Mouse (Mus musculus) cerebellum, postnatal 25 days (tissue): ENCODE data around the gene Atad1.
"Not testable (repeated sequence)": the region's sequence is repeated elsewhere in the genome, so short reads cannot be mapped to it uniquely, and the experiment has no call there.

Experiments
- DNase-seq, 2 experiments: peaks; one replicate each; pipeline ENCODE4 v3.0.0; 2021; ENCODE audit warnings: mixed read lengths in 2 of 2

The Atad1 gene

DNA sequence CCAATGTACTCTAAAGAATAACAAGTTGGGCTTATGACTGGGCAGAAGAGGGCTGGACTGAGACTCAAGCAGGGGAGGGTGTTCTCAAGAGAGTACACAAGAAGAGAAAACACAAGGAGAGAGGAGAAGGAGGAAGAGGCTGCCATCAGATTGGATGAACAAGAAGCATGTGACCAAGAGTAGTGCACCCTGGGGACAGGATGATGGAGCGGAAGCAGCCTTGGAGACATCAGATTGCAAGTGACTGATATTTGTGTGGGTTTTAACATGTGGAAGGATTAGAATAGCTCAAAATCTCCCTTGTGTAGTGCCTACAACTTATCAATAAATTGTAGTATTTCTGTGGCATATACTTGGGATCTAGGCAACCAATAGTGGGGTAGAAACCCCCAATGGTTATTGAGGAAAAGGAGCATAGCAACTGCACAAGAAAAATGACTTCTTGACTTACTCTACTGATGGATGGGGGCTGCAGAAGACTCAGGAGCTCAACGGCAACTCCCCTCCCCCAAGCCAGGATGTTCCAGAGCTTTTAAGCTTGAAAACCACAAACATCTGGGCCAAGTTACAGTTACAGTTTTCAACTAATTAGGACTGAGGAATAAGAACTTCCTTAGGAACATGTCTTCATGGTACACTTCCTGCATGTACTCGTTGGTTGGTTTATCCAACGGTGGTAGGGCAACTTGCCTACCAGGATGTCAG, 1.2 kb upstream of the Atad1 start:
- no peak for DNase-seq

DNA sequence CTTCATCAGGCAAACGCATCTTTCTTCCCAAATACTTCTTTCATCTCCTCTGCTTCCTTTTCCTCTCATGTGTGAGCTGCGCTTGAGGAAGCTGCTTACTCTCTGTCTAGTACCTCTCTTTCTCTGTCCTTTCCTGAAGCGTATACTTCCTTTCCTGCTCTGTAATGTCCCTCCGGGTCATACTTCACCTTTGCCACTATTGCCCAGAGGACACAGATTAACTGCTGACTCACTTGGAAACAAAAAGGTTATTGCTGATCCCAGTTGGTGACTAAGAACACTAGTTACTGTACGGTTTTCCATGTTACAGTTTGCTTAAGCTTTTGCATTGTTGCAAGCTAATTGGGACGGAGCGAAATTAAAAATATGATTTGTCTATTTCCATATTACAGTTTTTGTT, 1.7 kb downstream of the Atad1 start:
- DNase-seq, result no peak

DNA sequence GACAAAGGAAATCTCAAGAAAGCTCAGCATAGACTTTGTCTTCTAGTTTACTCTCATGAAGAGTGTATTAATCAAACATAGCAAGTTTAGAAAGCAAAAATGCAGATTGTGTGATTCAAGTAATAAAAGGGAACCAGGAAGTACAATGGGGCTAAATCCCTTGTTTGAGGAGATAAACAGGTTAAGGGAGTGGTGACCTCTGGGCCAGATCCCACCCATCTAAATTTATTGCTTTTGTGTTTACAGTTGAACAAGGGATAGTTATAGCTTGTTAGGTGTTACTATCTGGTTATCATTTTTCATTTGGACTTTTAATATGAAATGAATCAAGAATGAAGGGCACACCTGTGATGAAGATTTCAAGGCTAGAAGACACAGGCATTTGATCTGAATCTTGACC, 6.7 kb downstream of the Atad1 start:
- no peak for DNase-seq

DNA sequence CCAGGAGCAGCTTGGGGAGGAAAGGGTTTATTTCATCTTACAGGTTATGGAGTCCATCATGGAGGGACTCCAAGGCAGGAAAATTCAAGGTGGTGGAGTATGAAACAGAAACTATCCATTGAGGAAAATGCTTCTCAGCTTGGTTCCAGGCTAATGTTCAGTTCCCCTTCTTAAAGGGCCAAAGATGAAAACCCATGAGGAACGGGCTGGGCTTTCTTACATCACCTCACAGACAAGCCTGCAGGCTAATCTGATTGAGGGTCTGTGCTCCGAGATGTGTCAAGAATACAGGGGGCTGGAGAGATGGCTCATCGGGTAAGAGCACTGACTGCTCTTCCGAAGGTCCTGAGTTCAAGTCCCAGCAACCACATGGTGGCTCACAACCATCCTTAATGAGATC, 9.8 kb downstream of the Atad1 start:
- DNase-seq, result no peak

DNA sequence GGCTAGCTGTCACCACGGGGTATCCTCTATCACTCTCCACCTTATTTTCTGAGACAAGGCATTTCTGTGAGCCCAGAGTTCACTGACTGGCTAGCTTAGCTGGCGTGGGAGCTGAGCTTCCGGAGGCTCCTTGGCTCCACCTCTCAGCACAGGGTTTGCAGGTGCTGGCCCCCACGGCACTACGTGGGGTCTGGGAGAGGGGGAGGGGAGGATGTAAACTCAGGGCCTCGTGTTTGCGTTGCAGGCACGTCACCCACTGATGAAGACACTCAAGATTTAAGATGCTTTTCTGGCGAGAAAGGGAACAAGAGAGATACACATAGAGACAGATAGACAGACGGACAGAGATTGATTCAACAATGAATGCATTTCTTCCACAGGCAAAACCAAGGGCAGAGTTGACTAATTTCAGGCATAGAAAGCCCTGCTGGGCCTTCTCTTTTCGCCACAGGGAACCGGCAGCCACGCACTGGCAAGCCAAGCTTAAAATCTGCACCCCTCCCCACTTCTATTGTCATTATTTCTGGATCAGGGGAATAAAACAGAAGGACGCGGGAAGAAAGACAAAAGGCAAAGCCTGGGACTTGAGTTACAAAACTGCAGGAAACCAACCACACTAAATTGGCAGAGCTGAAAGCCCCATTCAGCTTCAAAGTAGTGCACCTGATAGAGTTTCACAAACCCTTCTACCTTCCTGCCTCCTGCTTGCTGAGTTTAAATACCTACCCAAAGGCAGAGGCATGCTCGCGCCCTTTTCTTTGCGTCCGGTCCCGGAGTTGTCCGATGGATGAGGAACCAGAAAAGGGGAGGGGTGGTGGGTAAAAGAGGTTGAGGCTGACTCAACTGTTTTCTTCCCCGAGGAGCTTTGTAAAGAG, 12.9 kb downstream of the Atad1 start:
- peak in 1 of 2 experiments; percentile 18 for DNase-seq

DNA sequence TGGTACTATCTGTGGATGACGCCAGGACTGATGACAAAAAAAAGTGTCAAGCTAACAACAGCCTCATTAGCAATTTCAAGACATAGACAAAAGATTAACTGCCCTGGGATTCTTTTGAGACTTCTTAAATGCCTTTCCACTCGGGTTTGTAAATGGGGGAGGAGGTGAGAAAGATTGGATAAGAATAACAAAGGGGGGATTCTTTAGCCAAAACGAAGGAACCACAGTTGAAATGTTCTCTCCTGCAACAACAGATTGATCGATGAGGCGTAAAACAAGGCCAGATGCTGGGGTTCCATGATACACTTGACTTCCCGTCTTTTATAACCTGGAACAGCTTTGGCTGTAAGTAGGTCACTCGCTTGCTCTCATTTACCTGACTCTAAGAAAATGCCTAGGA, 15.8 kb downstream of the Atad1 start:
- no peak for DNase-seq

DNA sequence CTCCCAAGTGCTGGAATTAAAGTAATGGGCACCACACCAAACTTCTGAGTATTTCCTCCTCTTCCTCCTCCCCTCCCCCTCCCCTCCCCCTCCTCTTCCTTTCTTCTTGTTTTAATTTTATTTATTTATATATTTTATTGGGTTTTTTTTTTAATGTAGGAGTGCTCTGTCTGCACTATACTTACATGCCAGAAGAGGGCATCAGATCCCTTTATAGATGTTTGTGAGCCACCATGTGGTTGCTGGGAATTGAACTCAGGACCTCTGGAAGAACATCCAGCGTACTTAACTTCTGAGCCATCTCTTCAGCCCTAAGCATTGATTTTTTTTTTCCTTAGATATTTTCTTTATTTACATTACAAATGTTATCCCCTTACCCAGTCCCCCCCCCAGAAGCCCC, 19.3 kb downstream of the Atad1 start:
- DNase-seq, result no peak

DNA sequence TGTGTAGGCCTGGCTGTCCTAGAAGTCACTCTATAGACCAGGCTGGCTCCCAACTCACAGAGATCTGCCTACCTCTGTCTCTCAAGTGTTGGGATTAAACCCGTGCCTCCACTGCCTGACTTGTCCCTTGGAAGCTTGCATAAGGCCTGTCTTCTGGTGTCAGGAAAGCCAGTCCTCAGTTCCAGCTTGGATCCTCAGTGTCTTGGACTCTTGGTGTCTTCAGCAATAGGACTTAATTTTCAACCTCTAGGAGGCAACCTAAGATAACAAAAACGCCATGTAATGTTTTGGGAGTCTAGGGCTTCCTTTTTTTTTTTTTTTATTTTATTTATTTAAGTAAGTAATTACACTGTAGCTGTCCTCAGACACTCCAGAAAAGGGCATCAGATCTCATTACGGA, 22.0 kb downstream of the Atad1 start:
- no peak for DNase-seq

DNA sequence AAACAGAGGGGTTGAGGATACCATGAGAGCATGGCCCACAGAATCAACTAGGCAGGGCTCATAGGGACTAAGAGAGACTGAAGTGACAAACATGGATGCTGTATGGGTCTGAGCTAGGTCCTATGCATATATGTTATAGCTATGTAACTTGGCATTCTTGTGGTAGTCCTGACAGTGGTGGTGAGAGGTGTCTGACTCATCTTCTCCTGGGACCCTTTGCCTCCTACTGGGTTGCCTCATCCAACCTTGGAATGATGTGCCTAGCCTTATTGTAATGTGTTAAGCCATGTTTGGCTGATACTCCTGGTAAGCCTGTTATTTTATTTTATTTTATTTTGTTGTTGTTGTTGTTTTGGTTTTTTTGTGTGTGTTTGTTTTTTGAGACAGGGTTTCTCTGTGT, 23.9 kb downstream of the Atad1 start:
- no peak for DNase-seq

DNA sequence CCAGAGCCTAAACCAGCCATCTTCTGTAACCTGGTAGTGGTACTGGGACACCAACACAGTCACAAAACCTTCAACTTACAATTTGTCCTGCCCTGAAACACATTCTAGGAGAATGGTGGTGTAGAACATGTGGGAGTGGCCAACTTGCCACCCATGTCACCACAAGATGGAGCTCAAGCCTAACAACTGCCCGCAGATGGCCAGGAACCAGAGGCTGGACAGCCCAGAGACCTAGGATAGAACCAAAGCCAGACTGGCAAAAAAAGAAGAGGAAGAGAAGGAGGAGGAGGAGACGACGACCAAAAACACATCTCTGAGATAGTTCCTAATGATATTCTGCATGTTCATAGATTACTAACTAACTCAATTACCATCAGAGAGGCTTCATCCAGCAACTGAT, 24.4 kb downstream of the Atad1 start:
- DNase-seq, result peak; percentile 82 to 89

DNA sequence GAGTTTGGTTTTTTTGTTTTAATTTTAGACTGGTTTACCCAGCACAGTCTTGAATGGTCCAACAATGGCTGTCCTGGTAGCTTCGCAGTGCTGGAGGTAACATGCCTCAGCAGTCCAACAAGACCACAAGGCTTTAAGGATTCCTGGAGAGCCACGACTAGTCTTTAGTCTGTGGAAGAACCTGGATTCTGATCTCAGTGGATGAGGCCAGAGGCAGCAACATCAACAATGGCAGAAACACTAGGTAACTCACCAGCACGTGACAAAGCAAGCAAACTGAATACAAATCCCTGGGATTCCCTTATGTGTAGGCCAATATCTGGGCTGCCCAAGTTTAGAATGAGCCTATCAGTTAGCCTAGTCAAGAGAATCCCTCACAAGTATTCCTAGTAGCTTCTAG, 26.1 kb downstream of the Atad1 start:
- DNase-seq, result no peak

DNA sequence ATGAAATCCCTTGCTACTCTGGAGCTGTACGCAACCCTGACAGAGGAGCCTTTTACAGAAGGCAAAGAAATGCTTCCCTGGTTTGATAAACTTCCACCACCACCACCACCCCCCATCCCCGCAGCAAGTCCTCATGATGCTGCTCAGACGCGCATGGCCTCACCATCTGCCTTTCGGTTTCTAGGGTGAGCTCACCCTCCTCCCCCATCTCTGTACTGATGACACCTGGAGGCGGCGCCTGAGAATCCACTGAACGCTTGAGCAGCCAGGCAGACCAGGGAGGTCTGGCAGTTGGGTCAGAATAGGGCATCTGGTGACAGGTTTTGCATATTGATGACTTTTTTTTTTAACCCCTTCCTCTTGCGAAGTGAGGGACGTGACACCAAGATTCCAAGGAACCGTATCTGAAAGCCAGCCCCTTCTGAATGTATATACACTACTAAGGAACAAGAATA, 27.0 kb downstream of the Atad1 start:
- DNase-seq, result peak; percentile 86 to 91

DNA sequence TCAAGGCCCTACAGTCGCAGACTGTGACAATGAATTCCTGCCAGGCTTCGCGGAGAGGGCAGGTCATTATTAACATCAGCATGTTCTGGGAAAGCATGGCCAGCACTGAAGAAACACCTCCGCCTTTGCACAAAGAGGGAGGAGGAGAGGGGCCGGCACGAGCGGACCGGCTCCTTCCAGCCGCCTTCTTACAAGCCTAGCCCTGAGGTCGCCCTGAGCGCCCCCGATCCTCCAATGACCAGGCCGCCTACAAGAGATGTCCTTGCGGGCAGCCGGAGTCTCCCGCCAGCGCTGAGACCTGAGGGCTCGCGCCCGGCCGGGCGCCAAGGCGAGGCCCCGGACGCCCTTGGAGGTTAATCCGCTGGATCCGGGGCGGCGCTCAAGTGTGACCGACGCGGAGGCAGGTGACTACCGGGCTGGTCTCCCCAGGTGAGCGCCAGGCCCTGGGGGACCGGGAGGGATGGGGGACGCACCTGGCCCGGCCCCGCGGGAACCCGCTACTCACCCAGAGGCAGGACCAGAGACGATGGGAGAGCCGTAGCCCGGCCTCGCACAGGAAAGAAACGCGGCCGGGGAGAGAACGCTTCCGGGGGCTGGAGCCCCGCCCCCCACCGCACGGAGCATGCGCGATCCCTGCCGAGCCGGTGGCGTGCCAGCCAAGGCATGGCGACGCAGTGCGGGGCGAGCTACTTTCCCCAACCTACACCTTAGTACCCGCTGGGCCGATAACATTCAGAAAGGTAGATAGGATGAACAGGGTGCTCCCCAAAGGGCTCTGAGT, 27.6 kb downstream of the Atad1 start:
- peak; percentile 96 to 97 for DNase-seq

DNA sequence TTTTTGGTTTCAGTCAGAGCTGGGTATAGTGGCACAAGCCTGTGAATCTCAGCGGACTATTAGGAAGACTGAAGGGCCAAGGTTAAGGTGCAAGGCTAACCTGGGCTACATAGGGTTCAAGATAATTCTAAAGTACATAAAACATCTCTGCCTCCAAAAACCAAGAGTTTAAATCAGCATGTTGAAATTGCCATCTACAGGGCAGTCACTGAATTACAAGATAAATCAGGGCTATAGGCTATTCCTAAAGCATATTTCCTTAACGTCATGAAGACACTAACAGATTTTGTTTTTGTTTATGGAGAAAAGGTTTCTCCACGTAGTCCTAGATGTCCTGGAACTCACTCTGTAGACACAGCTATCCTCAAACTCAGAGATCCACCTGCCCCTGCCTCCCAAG, 29.3 kb downstream of the Atad1 start:
- DNase-seq, result no peak

DNA sequence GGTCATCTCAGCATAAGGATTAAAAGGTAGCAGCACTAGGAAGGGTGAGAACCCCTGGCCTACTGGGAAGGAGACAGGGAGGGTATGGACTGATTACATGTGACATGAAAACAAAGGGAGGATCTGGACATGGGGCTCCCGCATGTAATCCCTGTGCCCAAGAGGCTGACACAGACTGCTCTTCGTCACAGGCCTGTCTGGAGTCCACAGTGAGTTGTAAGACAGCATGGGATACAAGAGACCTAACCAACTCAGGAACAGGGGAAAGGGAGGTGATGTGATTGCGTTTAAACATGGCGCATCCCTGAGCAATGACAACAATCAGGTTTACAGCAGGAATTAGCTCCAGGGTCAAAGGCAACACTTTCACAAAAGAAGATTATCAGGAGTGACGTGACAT, 30.6 kb downstream of the Atad1 start:
- no peak for DNase-seq

DNA sequence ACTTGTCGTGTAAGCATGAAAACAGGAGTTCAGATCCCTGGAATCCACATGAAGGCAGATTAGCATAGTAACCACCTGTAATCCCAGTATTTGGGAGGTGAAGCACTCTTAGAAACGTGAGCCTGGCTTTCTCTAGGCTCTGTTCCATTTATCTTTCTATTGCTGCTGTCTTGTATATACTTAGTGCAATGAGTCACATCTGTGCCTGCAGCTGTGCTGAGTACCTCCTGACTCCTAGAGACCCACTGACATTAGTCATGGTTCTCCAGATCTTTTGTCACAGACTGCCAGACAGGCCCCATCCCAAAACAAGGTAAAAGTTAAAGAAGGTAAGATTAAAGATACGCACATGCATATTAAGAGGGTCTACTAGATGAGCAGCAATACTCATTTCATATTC, 37.4 kb downstream of the Atad1 start:
- DNase-seq, result no peak

DNA sequence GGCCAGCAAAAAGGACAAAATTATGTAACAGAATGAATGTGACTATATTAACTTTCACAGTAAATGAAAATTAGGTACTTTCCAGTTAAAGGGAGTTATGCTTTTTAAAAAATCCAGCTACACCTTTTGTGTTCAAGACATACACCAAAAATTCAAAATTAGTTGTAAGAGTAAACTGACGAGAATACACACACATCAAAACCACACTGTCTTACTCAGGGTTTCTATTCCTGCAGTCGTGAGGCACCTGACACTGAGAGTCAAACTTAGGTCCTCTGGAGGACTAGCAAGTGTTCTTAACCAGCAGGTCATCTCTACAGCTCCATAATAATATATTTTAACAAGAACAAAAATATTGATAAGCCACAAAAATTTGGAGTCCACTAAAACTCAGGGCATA, 42.9 kb downstream of the Atad1 start:
- no peak for DNase-seq

DNA sequence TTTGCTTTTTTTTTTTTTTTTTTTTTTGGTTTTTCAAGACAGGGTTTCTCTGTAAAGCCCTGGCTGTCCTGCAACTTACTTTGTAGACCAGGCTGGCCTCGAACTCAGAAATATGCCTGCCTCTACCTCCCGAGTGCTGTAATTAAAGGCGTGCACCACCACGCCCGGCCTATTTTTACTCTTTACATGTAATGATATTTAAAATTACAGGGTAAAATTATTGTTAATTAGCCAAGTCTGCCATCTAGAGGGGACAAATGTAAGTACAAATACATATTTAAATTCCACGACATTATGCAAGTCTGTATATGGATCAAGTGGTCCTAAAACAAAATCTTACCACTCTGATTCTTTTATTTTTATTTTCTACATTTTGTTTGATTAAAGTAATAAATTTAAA, 49.9 kb downstream of the Atad1 start:
- DNase-seq, result no peak

DNA sequence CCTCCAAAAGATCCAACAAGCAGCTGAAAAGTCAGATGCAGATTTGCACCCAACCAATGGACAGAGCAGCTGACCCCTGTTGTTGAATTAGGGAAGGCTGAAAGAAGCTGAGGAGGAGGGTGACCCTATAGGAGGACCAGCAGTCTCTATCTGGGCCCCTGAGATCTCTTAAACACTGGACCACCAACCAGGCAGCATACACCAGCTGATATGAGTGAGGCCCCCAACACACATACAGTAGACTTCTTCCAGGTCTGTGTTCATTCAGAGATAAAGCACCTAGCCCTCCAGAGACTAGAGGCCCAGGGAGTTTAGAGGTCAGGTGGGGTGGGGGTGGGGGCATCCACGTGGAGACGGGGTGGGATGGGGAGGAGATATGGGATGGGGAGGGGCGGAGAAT, 51.4 kb downstream of the Atad1 start:
- not testable (repeated sequence) for DNase-seq

DNA sequence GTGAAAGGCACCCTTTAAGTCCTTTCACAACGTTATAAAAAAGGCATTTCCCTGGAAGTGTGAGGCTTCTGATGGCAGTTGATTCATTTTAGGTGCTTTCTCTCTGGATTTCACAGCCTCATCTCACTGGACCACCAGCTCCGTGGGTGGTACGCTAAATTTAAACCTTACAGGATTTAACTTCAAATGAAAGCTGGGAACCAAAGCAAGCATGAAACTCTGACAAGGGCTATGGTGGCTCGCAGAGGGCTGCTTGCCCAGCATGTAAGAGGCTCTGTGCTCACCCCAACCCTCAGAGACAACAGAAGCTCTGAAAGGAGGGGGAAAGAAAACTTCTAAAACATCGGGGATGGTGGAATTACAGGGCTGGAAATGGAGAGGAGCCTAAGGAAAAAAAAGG, 51.9 kb downstream of the Atad1 start:
- DNase-seq, result no peak

DNA sequence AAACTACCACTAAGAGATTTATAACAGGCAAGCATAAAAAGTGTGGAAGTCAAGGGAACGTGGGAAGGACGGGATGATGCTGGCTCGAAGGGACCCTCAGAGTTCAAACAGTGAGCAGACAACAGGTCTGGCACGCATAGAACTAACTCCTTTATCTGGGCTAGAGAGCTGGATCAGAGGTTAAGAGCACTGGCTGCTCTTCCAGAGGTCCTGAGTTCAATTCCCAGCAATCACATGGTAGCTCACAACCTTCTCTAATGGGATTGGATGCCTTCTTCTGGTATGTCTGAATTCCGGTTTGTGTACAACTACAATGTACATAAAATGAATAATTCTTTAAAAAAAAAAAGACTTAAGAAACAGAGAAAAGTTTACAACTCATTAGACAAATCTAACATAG, 56.5 kb downstream of the Atad1 start:
- DNase-seq, result no peak

DNA sequence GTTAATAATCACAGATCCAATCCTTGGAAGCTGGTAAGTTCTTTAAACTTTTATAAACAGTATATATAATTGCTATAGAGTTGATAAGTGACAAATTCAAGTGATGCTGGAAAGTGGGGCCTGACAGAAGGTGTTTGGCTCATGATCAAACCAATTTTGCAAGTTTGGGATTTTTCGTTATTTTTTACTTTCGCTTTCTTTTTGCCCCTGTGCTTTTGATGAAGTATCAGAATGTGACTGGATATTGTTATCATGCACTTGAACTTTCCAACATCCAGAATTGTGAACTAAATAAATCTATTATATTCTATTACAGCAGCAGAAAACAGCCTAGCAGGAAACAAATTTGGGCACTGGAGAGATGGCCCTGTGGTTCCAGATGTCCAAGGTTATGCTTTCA, 58.7 kb downstream of the Atad1 start:
- DNase-seq, result no peak

DNA sequence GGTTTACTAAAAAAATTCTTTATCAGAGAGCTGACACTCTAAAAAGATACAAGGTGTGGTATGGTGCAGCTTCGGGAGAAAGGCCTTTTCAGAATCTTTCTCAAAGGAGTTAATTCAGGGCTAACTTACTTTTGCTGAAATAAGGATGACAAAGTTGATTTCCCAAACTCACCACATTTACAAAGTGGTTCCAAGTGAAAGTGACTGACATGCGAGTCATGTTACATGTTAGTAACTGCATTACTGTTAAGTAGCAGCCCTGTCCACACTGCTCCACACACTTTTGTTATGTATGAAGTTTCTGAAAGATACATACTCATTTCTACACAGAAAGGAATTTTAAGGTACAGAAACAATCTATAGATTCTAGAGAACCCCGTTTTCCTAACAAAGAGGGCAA, 63.8 kb downstream of the Atad1 start:
- no peak for DNase-seq

DNA sequence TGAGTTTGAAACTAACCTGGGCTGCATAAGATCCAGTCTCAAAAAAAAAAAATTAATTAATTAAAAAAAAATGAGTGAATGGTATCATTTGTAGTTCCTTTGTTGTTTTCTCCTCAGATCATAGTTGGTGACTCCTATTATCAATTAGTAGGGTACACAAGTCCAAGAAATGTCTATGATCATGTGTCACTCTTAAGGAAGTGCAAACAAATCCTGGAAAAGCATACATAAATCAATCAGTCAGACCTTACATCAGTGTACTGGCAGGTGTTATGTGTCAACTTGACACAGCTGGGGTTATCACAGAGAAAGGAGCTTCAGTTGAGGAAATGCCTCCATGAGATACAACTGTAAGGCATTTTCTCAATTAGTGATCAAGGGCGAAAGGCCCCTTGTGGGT, 71.8 kb downstream of the Atad1 start:
- DNase-seq, result not testable (repeated sequence)
